In the genomic region with DNA sequence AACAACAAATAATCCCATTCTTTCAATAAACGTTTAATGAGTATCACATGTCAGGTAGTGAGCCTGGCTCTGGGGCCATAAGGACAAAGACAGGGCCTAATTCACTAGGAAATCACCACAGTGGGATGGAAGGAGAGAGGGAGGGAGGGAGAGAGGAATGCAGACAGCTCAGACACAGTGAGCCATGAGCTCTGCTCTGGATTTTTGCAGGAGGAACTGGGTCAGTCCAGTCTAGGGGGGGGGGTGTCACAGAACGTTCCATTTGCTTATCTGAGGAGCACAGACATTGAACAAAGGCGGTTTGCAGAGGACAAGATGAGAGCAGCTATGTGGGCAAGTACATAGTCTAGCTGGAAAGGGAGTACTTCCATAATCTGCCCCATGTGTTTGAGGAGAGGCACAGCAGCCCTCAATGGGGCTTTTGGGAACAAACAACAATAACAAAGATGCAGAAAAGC, we compare ENCODE assay signal across 8 mouse cellular contexts. TPM values are rescaled to one million over a fixed set of nuclear protein-coding genes. Genes with fewer than 3 reads are reported as not detected.
DNase-seq lines count a peak whose midpoint lies in the region; ATAC-seq lines count a peak whose summit lies in the region.

No protein-coding gene starts in this region.

- no peaks in the 10 kb centered on the region for H3K36me3 ChIP-seq in heart, embryonic 10.5 days
- no peaks in the 10 kb centered on the region for H3K36me3 ChIP-seq in heart, embryonic 15.5 days

- no peak overlapping the region for H3K9ac ChIP-seq in heart, embryonic 15.5 days

- WGBS in heart, embryonic 10.5 days: 20% methylated on average over 3 of the region's 3 CpGs
- 9% methylated on average over 3 of the region's 3 CpGs for WGBS in heart, embryonic 15.5 days

- H3K4me2 ChIP-seq in heart, embryonic 15.5 days: no peak overlapping the region

- H3K9me3 ChIP-seq in heart, embryonic 10.5 days: no peaks in the 10 kb centered on the region
- H3K9me3 ChIP-seq in heart, embryonic 15.5 days (replicated peaks): no peaks in the 10 kb centered on the region

- no peak overlapping the region for H3K4me3 ChIP-seq in heart, embryonic 10.5 days
- H3K4me3 ChIP-seq in heart, embryonic 15.5 days: no peak overlapping the region

- no peaks in the 10 kb centered on the region for H3K27me3 ChIP-seq in heart, embryonic 10.5 days (ENCODE audit: insufficient read depth, poor library complexity, severe bottlenecking)
- no peaks in the 10 kb centered on the region for H3K27me3 ChIP-seq in heart, embryonic 15.5 days

- ATAC-seq in heart, embryonic 15.5 days (replicated peaks; ENCODE audit: insufficient number of reproducible peaks, insufficient read depth, low FRiP score, low read depth): peak; percentile 68; the same call in 1 of the 2 replicates
- peak; percentile 96 for ATAC-seq in megakaryocyte-erythroid progenitor cell, adult 5-6 weeks (replicated peaks; ENCODE audit: low FRiP score, low TSS enrichment, poor library complexity, severe bottlenecking)
- ATAC-seq in CD4-positive, CD25-positive, alpha-beta regulatory T cell, adult 4 months: no peak

- H3K4me1 ChIP-seq in heart, embryonic 10.5 days: peaks cover 47% of the 10 kb centered on the region
- peaks cover 29% of the 10 kb centered on the region for H3K4me1 ChIP-seq in heart, embryonic 15.5 days (replicated peaks)

- H3K27ac ChIP-seq in heart, embryonic 10.5 days: peak overlapping the region; percentile 80
- H3K27ac ChIP-seq in heart, embryonic 15.5 days: peak overlapping the region; percentile 79

- DNase-seq in heart, embryonic 10.5 days (ENCODE audit: low spot score): peak; percentile 92
- DNase-seq in heart, adult 8-10 months (ENCODE audit: low spot score): no peak
- DNase-seq in cerebellum, postnatal 14 days: peak; percentile 36 to 51
- no peak for DNase-seq in lung, postnatal 10 days
- DNase-seq in spleen, postnatal 14 days (ENCODE audit: low spot score in 2 of 2): no peak

RNA-seq across cellular contexts. Expression of a gene that starts 24.7 kb away (rescaled TPM):
- 44.5 and 50.9 TPM in 2 replicates for polyA plus RNA-seq in heart, embryonic 10.5 days (2016; fragmentation: Nextera tagmentation; extraction: Ambion mirVana)
- 10 to 100 TPM; 23.5 to 26.9 (median 26.6) TPM for total RNA-seq in heart, adult 8-10 months (2022)
- 43.2 and 45.5 TPM in 2 replicates for polyA plus RNA-seq in heart, embryonic 15.5 days (2015; fragmentation: Nextera tagmentation; extraction: Ambion mirVana)
- 38.7 and 54.7 TPM in 2 replicates for total RNA-seq in megakaryocyte-erythroid progenitor cell, adult 5-6 weeks (2014; fragmentation: Nextera tagmentation)
- total RNA-seq in megakaryocyte-erythroid progenitor cell, adult 5-6 weeks (2017): 5.6 and 7.7 TPM in 2 replicates
- 1 to 10 TPM; 1.1 to 5.5 TPM for polyA plus RNA-seq in CD4-positive, CD25-positive, alpha-beta regulatory T cell, adult 4 months (2017; shearing (Covaris generic))

Comparison
In these comparisons a context has a peak if more than half of its experiments do, and no peak if none do; other contexts are left out.
1. DNase-seq: peak in heart, embryonic 10.5 days (single experiment) and cerebellum, postnatal 14 days (2 of 2); none in heart, adult 8-10 months (single experiment), lung, postnatal 10 days (single experiment) and spleen, postnatal 14 days (0 of 2).